Mouse (Mus musculus) lung, postnatal 0 days (tissue): Measurements from ENCODE around the gene Capza2. TPM values are rescaled to one million over a fixed set of nuclear protein-coding genes. Genes with fewer than 3 reads are reported as not detected.
A peak's percentile ranks its signal among the peaks of the same experiment; 100 is the strongest.

Experiments used
- ATAC-seq: fragments of 200-750 bp; cut with Nextera tagmentation; 2 replicates; pipeline ENCODE4 v1.8.0; 2017; ENCODE audit warnings: moderate library complexity
- DNase-seq: peaks from one replicate; pipeline ENCODE4 v3.0.0-alpha.2; 2016; ENCODE audit warnings: low spot score
- H3K27ac ChIP-seq: fragments of 300-500 bp; sonication (generic); 2 replicates; pipeline ENCODE4 v1.5.1; 2014; ENCODE audit warnings: antibody characterized with exemption, mild to moderate bottlenecking, low read length, mixed read lengths
- H3K27me3 ChIP-seq: fragments of 300-500 bp; sonication (generic); replicated peaks from 2 replicates; pipeline ENCODE4 v1.6.1; 2014; ENCODE audit warnings: low read length, mixed read lengths; ENCODE audit not compliant: insufficient read depth
- H3K36me3 ChIP-seq: fragments of 300-500 bp; sonication (generic); 2 replicates; pipeline ENCODE4 v1.6.1; 2014; ENCODE audit warnings: low read length, mixed read lengths; ENCODE audit not compliant: insufficient read depth
- H3K4me1 ChIP-seq: fragments of 300-500 bp; sonication (generic); 2 replicates; pipeline ENCODE4 v1.6.1; 2014; ENCODE audit warnings: antibody characterized with exemption, low read depth, low read length, mixed read lengths; ENCODE audit not compliant: insufficient read depth
- H3K4me2 ChIP-seq: fragments of 300-500 bp; sonication (generic); replicated peaks from 2 replicates; pipeline ENCODE4 v1.6.1; 2014; ENCODE audit warnings: low read depth, mild to moderate bottlenecking, low read length, moderate library complexity, mixed read lengths
- H3K4me3 ChIP-seq: fragments of 300-500 bp; sonication (generic); 2 replicates; pipeline ENCODE4 v1.5.1; 2014; ENCODE audit warnings: low read depth, low read length
- H3K9ac ChIP-seq: fragments of 300-500 bp; sonication (generic); replicated peaks from 2 replicates; pipeline ENCODE4 v1.6.1; 2014; ENCODE audit warnings: low read depth, mild to moderate bottlenecking
- H3K9me3 ChIP-seq: fragments of 300-500 bp; sonication (generic); 2 replicates; pipeline ENCODE4 v1.6.1; 2016; ENCODE audit warnings: low read length, mixed read lengths
- CTCF ChIP-seq: IDR thresholded peaks from 2 replicates; pipeline ENCODE4 v1.5.1; 2016; ENCODE audit warnings: antibody characterized with exemption, mild to moderate bottlenecking
- EP300 ChIP-seq: IDR thresholded peaks from 2 replicates; pipeline ENCODE4 v1.6.1; 2016; ENCODE audit warnings: antibody characterized with exemption, mild to moderate bottlenecking, control low read depth
- WGBS: fragments of 180-500 bp; shearing (Covaris S2); extraction: QIAGEN DNeasy Blood & Tissue Kit; methylation state at CpG from one replicate; pipeline ENCODE4 v1.1.7; 2014; 5-methylcytosine and 5-hydroxymethylcytosine counted together
- polyA plus RNA-seq: library from polyadenylated mRNA; unstranded; fragments of >200 nt; fragmentation: Nextera tagmentation; extraction: Ambion mirVana; gene quantifications from 2 replicates; pipeline ENCODE4 v1.2.1, GENCODE M21; 2015

Capza2 gene
- polyA plus RNA-seq, 1 experiment from 2014 or later: 198 TPM

- no peak overlapping the region for H3K4me2 ChIP-seq
- no peaks in the 10 kb centered on the region for H3K27me3 ChIP-seq
- ATAC-seq: no peak
- H3K4me3 ChIP-seq: no peak overlapping the region
- H3K36me3 ChIP-seq: no peaks in the 10 kb centered on the region
- TF ChIP-seq EP300 (no peak), CTCF (no peak)
- DNase-seq: no peak
- no peak overlapping the region for H3K9ac ChIP-seq
- WGBS: 70% methylated on average over 6 of the region's 6 CpGs
- no peaks in the 10 kb centered on the region for H3K9me3 ChIP-seq
- no peak overlapping the region for H3K27ac ChIP-seq
- no peaks in the 10 kb centered on the region for H3K4me1 ChIP-seq
Observed at GRCm38 (mm10) chr6:17628701-17629455, 7.2 kb upstream of the Capza2 start.

GRCm38 (mm10) chr6:17629756-17630155 lies 6.3 kb upstream of the Capza2 start:
- no peaks in the 10 kb centered on the region for H3K36me3 ChIP-seq
- no peak overlapping the region for H3K9ac ChIP-seq
- H3K27me3 ChIP-seq: no peaks in the 10 kb centered on the region
- DNase-seq (no peak), ATAC-seq (no peak)
- no peak for TF ChIP-seq CTCF
- TF ChIP-seq EP300: no peak
- H3K27ac ChIP-seq: no peak overlapping the region
- no peaks in the 10 kb centered on the region for H3K4me1 ChIP-seq
- no peaks in the 10 kb centered on the region for H3K9me3 ChIP-seq
- WGBS: 75% methylated on average over 5 of the region's 5 CpGs
- no peak overlapping the region for H3K4me3 ChIP-seq
- H3K4me2 ChIP-seq: no peak overlapping the region

- Histone ChIP-seq H3K9ac (no peak overlapping the region), H3K4me3 (no peak overlapping the region), H3K4me1 (no peaks in the 10 kb centered on the region), H3K36me3 (no peaks in the 10 kb centered on the region), H3K27me3 (no peaks in the 10 kb centered on the region), H3K4me2 (no peak overlapping the region), H3K9me3 (no peaks in the 10 kb centered on the region), H3K27ac (no peak overlapping the region)
- 77% methylated on average over 5 of the region's 5 CpGs for WGBS
- ATAC-seq: no peak
- TF ChIP-seq EP300 (no peak), CTCF (no peak)
- no peak for DNase-seq
Observed at GRCm38 (mm10) chr6:17631611-17632010, 4.4 kb upstream of the Capza2 start.

- H3K27me3 ChIP-seq: no peaks in the 10 kb centered on the region
- ATAC-seq: no peak
- 56% methylated on average over 3 of the region's 3 CpGs for WGBS
Observed at GRCm38 (mm10) chr6:17633819-17634218, 2.2 kb upstream of the Capza2 start.

GRCm38 (mm10) chr6:17634992-17635391 lies 1.0 kb upstream of the Capza2 start:
- TF ChIP-seq EP300: no peak
- no peak for TF ChIP-seq CTCF
- DNase-seq (peak; percentile 24), ATAC-seq (no peak)
- Histone ChIP-seq H3K27me3 (no peaks in the 10 kb centered on the region), H3K4me3 (no peak overlapping the region), H3K9ac (no peak overlapping the region), H3K4me2 (no peak overlapping the region), H3K27ac (no peak overlapping the region), H3K4me1 (peaks cover 5% of the 10 kb centered on the region; the same call in 1 of the 2 replicates), H3K36me3 (no peaks in the 10 kb centered on the region), H3K9me3 (no peaks in the 10 kb centered on the region)
- WGBS: 69% methylated on average over 3 of the region's 3 CpGs

More at GRCm38 (mm10) chr6:17633819-17634218, 2.2 kb upstream of the Capza2 start:
- Histone ChIP-seq H3K36me3 (no peaks in the 10 kb centered on the region), H3K27ac (no peak overlapping the region), H3K9me3 (no peaks in the 10 kb centered on the region), H3K4me1 (peaks cover 5% of the 10 kb centered on the region; the same call in 1 of the 2 replicates), H3K9ac (no peak overlapping the region), H3K4me3 (no peak overlapping the region), H3K4me2 (no peak overlapping the region)
- TF ChIP-seq EP300 (no peak), CTCF (no peak)
- no peak for DNase-seq

- DNase-seq: peak; percentile 97
- Histone ChIP-seq H3K9ac (peak overlapping the region; percentile 90), H3K4me1 (peaks cover 5% of the 10 kb centered on the region; the same call in 1 of the 2 replicates), H3K36me3 (no peaks in the 10 kb centered on the region), H3K9me3 (no peaks in the 10 kb centered on the region), H3K27me3 (no peaks in the 10 kb centered on the region), H3K4me3 (peak overlapping the region; percentile 89), H3K27ac (peak overlapping the region; percentile 97), H3K4me2 (peak overlapping the region; percentile 76; the same call in 1 of the 2 replicates)
- WGBS: 2% methylated on average over 33 of the region's 45 CpGs
- TF ChIP-seq CTCF: peak; percentile 23; the same call in 1 of the 2 replicates
- no peak for TF ChIP-seq EP300
- ATAC-seq: peak; percentile 96
Observed at GRCm38 (mm10) chr6:17636764-17637170, 733 bp downstream of the Capza2 start.
